19 mouse cellular contexts compared by ENCODE assay signal in genomic region chr12:57243671-57244495, GRCm38 (mm10). TPM values are rescaled to one million over a fixed set of nuclear protein-coding genes. Genes with fewer than 3 reads are reported as not detected.
DNase-seq lines count a peak whose midpoint lies in the region; ATAC-seq and TF ChIP-seq lines count a peak whose summit lies in the region.
"Had no signal": no experiment of that assay in that cellular context is flagged by ENCODE, and none has a peak within 500 bp of the region (broad histone marks: within the 10 kb centered on the region; RNA-seq: fewer than 3 reads in every experiment).

No protein-coding gene starts in this region.

- H3K4me3 ChIP-seq in bone marrow macrophage, adult 2 months (ENCODE audit: insufficient read depth, low read length) = no peak overlapping the region
- no peak overlapping the region for H3K4me3 ChIP-seq in liver, embryonic 13.5 days (replicated peaks)
- no peak overlapping the region for H3K4me3 ChIP-seq in forebrain, embryonic 16.5 days (replicated peaks; ENCODE audit: low read length)
- H3K4me3 ChIP-seq: forebrain, embryonic 15.5 days; hindbrain, embryonic 15.5 days; lung, embryonic 15.5 days; midbrain, embryonic 12.5 days had no signal

- no peaks in the 10 kb centered on the region for H3K27me3 ChIP-seq in liver, embryonic 13.5 days
- H3K27me3 ChIP-seq in splenic B cell, adult 2 months (ENCODE audit: control insufficient read depth, insufficient read depth, low read length, poor library complexity, severe bottlenecking) = no peaks in the 10 kb centered on the region
- no peaks in the 10 kb centered on the region for H3K27me3 ChIP-seq in forebrain, embryonic 16.5 days (replicated peaks; ENCODE audit: control insufficient read depth, insufficient read depth, low read length)
- H3K27me3 ChIP-seq: forebrain, embryonic 15.5 days; hindbrain, embryonic 15.5 days; lung, embryonic 15.5 days; midbrain, embryonic 12.5 days; Patski had no signal

- peaks cover 32% of the 10 kb centered on the region for H3K36me3 ChIP-seq in liver, embryonic 13.5 days
- H3K36me3 ChIP-seq in splenic B cell, adult 2 months (ENCODE audit: control insufficient read depth, insufficient read depth, low read length, poor library complexity, severe bottlenecking) = no peaks in the 10 kb centered on the region; the same call in 1 of the 2 replicates
- H3K36me3 ChIP-seq in forebrain, embryonic 16.5 days (ENCODE audit: control insufficient read depth, insufficient read depth) = peaks cover 11% of the 10 kb centered on the region

- H3K9ac ChIP-seq in liver, embryonic 13.5 days = no peak overlapping the region
- H3K9ac ChIP-seq in forebrain, embryonic 16.5 days (replicated peaks; ENCODE audit: low read depth, low read length) = no peak overlapping the region
- H3K9ac ChIP-seq: forebrain, embryonic 15.5 days; hindbrain, embryonic 15.5 days; lung, embryonic 15.5 days; midbrain, embryonic 12.5 days had no signal

- peaks cover 10% of the 10 kb centered on the region for H3K4me1 ChIP-seq in bone marrow macrophage, adult 2 months (ENCODE audit: control insufficient read depth, insufficient read depth, low read length)
- peaks cover 13% of the 10 kb centered on the region for H3K4me1 ChIP-seq in liver, embryonic 13.5 days (replicated peaks)
- no peaks in the 10 kb centered on the region for H3K4me1 ChIP-seq in forebrain, embryonic 16.5 days (replicated peaks; ENCODE audit: control insufficient read depth, insufficient read depth, low read length)
- H3K4me1 ChIP-seq: forebrain, embryonic 15.5 days; hindbrain, embryonic 15.5 days; lung, embryonic 15.5 days; midbrain, embryonic 12.5 days had no signal

- peak; percentile 18 to 30 for DNase-seq in spleen, postnatal 36 days (ENCODE audit: low spot score in 2 of 2)
- no peak for DNase-seq in spleen, postnatal 10 days (ENCODE audit: low spot score in 2 of 2)
- no peak for DNase-seq in liver, embryonic 13.5 days
- peak; percentile 38 for DNase-seq in splenic B cell, adult 2 months (ENCODE audit: low read depth, low spot score)
- no peak for DNase-seq in gastrocnemius, postnatal 14 days
- DNase-seq in adrenal gland, postnatal 4 days (ENCODE audit: low spot score in 2 of 2) = no peak
- DNase-seq: adrenal gland, adult 8-10 months; cerebellum, postnatal 10 days; heart, postnatal 10 days; kidney, adult 18-20 months; kidney, postnatal 25 days had no signal

- no peak for TF ChIP-seq CTCF in bone marrow macrophage, adult 2 months (IDR thresholded peaks at IDR 0.05; ENCODE audit: low read depth, low read length)

- H3K9me3 ChIP-seq in liver, embryonic 13.5 days (replicated peaks) = no peaks in the 10 kb centered on the region
- 0 out of 2 replicates have a peak, but pooled peaks cover under 1% of the 10 kb centered on the region for H3K9me3 ChIP-seq in forebrain, embryonic 16.5 days (ENCODE audit: control insufficient read depth, low read length)
- H3K9me3 ChIP-seq: forebrain, embryonic 15.5 days; hindbrain, embryonic 15.5 days; lung, embryonic 15.5 days; midbrain, embryonic 12.5 days had no signal

- peak overlapping the region; percentile 0; the same call in 1 of the 2 replicates for H3K27ac ChIP-seq in bone marrow macrophage, adult 2 months (ENCODE audit: insufficient read depth, low read depth, low read length)
- H3K27ac ChIP-seq in liver, embryonic 13.5 days = no peak overlapping the region
- H3K27ac ChIP-seq in forebrain, embryonic 16.5 days (ENCODE audit: low read length) = no peak overlapping the region
- H3K27ac ChIP-seq: forebrain, embryonic 15.5 days; hindbrain, embryonic 15.5 days; lung, embryonic 15.5 days; midbrain, embryonic 12.5 days had no signal

- no peak overlapping the region for H3K4me2 ChIP-seq in liver, embryonic 13.5 days
- H3K4me2 ChIP-seq in forebrain, embryonic 16.5 days (ENCODE audit: low read length) = no peak overlapping the region
- H3K4me2 ChIP-seq: forebrain, embryonic 15.5 days; hindbrain, embryonic 15.5 days; lung, embryonic 15.5 days; midbrain, embryonic 12.5 days had no signal

- 61% methylated on average over 5 of the region's 5 CpGs for WGBS in liver, embryonic 13.5 days (ENCODE audit: insufficient replicate concordance)
- WGBS in forebrain, embryonic 16.5 days = 87% methylated on average over 5 of the region's 5 CpGs

- intact Hi-C loops in gastrocnemius, postnatal 14 days (cut with DNase I; ENCODE audit: low total_unique reads) = no loop called here

- TF ChIP-seq POLR2A in bone marrow macrophage, adult 2 months (IDR thresholded peaks at IDR 0.05; ENCODE audit: borderline replicate concordance, low read depth, low read length) = no peak

- ATAC-seq in liver, embryonic 13.5 days (ENCODE audit: low read depth) = peak; percentile 77
- ATAC-seq in forebrain, embryonic 16.5 days = no peak
- ATAC-seq: CD4-positive, CD25-positive, alpha-beta regulatory T cell, adult 4 months; forebrain, embryonic 15.5 days; Patski had no signal

RNA-seq across cellular contexts. Expression of gene Mipol1, which starts 13.7 kb away (rescaled TPM):
- polyA plus RNA-seq in bone marrow macrophage, adult 2 months (2012; ENCODE audit: insufficient read depth, insufficient read length, missing spikeins) = 1.6 and 1.7 TPM in 2 replicates
- polyA plus RNA-seq in liver, embryonic 13.5 days (2015; fragmentation: Nextera tagmentation; extraction: Ambion mirVana) = 4.2 and 4.8 TPM in 2 replicates
- polyA plus RNA-seq in forebrain, embryonic 16.5 days (2015; fragmentation: Nextera tagmentation; extraction: Ambion mirVana) = 6.6 and 7.5 TPM in 2 replicates
- total RNA-seq in gastrocnemius, postnatal 14 days (2021) = 1 to 10 TPM; 3.7 to 4.3 TPM
- 10 to 100 TPM; 11.1 to 12.6 TPM for total RNA-seq in adrenal gland, postnatal 4 days (2021)

RNA-seq across cellular contexts. Expression of gene Prps1l3, which starts 13.7 kb away (rescaled TPM):
- polyA plus RNA-seq in bone marrow macrophage, adult 2 months (2012; ENCODE audit: insufficient read depth, insufficient read length, missing spikeins) = 7.9 and 12.5 TPM in 2 replicates
- 45.9 and 57.1 TPM in 2 replicates for polyA plus RNA-seq in liver, embryonic 13.5 days (2015; fragmentation: Nextera tagmentation; extraction: Ambion mirVana)
- polyA plus RNA-seq in forebrain, embryonic 16.5 days (2015; fragmentation: Nextera tagmentation; extraction: Ambion mirVana) = 39.2 and 46.6 TPM in 2 replicates
- 10 to 100 TPM; 21.3 to 26.2 TPM for total RNA-seq in gastrocnemius, postnatal 14 days (2021)
- 10 to 100 TPM; 35.6 to 39.0 TPM for total RNA-seq in adrenal gland, postnatal 4 days (2021)

RNA-seq across cellular contexts. Expression of gene Slc25a21, which starts 46.6 kb away (rescaled TPM):
- polyA plus RNA-seq in bone marrow macrophage, adult 2 months (2012; ENCODE audit: insufficient read depth, insufficient read length, missing spikeins) = not detected in 2 replicates
- 25.5 and 33.6 TPM in 2 replicates for polyA plus RNA-seq in liver, embryonic 13.5 days (2015; fragmentation: Nextera tagmentation; extraction: Ambion mirVana)
- not detected in 2 replicates for polyA plus RNA-seq in forebrain, embryonic 16.5 days (2015; fragmentation: Nextera tagmentation; extraction: Ambion mirVana)
- under 1 TPM in 1 of 2 experiments, not detected in 1; 0.40 TPM for total RNA-seq in gastrocnemius, postnatal 14 days (2021)
- 1 to 10 TPM; 1.1 to 2.2 TPM for total RNA-seq in adrenal gland, postnatal 4 days (2021)
- polyA plus RNA-seq: CD4-positive, CD25-positive, alpha-beta regulatory T cell, adult 4 months had no signal

Comparison
In these comparisons a context has a peak if more than half of its experiments do, and no peak if none do; other contexts are left out.
1. DNase-seq: peak in spleen, postnatal 36 days (2 of 2) and splenic B cell, adult 2 months (single experiment); none in spleen, postnatal 10 days (0 of 2), liver, embryonic 13.5 days (single experiment), gastrocnemius, postnatal 14 days (single experiment) and adrenal gland, postnatal 4 days (0 of 2).
2. RNA of gene Slc25a21, which starts 46.6 kb away (polyA plus RNA-seq): 25.5 to 33.6 TPM in liver, embryonic 13.5 days; not detected in bone marrow macrophage, adult 2 months and not detected in forebrain, embryonic 16.5 days; every median in the first group is over 10 times any median in the second.